Mouse (Mus musculus) embryonic fibroblast, embryonic 13.5 days (primary cell): Measurements from ENCODE around the gene Gm17720.

ENCODE experiments used
- CTCF ChIP-seq: IDR thresholded peaks from 2 replicates; pipeline ENCODE4 v1.5.1; 2011; ENCODE audit warnings: mild to moderate bottlenecking, control low read depth, low read length, moderate library complexity, borderline replicate concordance; ENCODE audit not compliant: insufficient read depth
- POLR2A ChIP-seq: IDR thresholded peaks from 2 replicates; pipeline ENCODE4 v1.6.1; 2011; ENCODE audit warnings: low read depth, mild to moderate bottlenecking, control low read depth, low read length, moderate library complexity

DNA sequence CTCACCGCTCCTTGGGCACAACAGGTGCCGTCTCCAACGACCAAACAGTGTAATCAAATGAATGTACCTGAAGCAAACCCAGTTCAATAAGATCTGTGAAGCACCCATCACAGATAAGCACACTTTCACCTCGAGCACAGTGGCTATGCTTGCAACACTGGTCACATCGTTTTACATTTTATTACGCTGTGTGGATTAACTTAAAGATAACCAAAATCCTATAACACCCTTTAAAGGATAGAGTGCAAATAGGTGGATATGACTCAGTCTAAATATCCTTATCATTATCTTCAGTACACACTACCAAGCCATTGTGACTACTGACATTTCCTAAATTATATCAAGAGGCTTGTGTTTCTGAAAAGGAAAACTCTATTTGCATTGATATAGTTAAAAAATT is 51.3 kb downstream of the Gm17720 start:
- TF ChIP-seq POLR2A: no peak
- no peak for TF ChIP-seq CTCF
